Mouse (Mus musculus): ENCODE results near the gene Hadhb. TPM values are rescaled to one million over a fixed set of nuclear protein-coding genes. Genes with fewer than 3 reads are reported as not detected.

Hadhb gene
- polyA plus RNA-seq, 1 experiment from 2014 or later = 269 TPM

- Histone ChIP-seq H3K27me3 (replicated peaks) (no peaks in the 10 kb centered on the region), H3K9me3 (no peaks in the 10 kb centered on the region), H3K9ac (no peak overlapping the region), H3K36me3 (no peaks in the 10 kb centered on the region), H3K27ac (no peak overlapping the region), H3K4me1 (replicated peaks) (0 out of 2 replicates have a peak, but pooled peaks cover 4% of the 10 kb centered on the region), H3K4me2 (replicated peaks) (no peak overlapping the region), H3K4me3 (replicated peaks) (no peak overlapping the region)
- WGBS = 76% methylated on average over 6 of the region's 6 CpGs
- no peak for ATAC-seq
These were observed 4.6 kb downstream of the Hadhb start for GRCm38 (mm10) chr5:30159601-30160000.

- Histone ChIP-seq H3K4me3 (replicated peaks) (no peak overlapping the region), H3K4me2 (replicated peaks) (no peak overlapping the region), H3K4me1 (replicated peaks) (no peaks in the 10 kb centered on the region), H3K9ac (no peak overlapping the region), H3K27me3 (replicated peaks) (no peaks in the 10 kb centered on the region), H3K9me3 (no peaks in the 10 kb centered on the region), H3K27ac (peak overlapping the region; percentile 23; the same call in 1 of the 2 replicates), H3K36me3 (no peaks in the 10 kb centered on the region)
- 66% methylated on average over 1 of the region's 1 CpGs for WGBS
- ATAC-seq = peak; percentile 68
These were observed 6.8 kb downstream of the Hadhb start for GRCm38 (mm10) chr5:30161836-30162235.

- peak; percentile 53 for ATAC-seq
These were observed 7.3 kb downstream of the Hadhb start for GRCm38 (mm10) chr5:30162339-30162738.

GRCm38 (mm10) chr5:30165234-30165946 is 10.3 kb downstream of the Hadhb start:
- H3K9me3 ChIP-seq = no peaks in the 10 kb centered on the region
- H3K4me3 ChIP-seq (replicated peaks) = no peak overlapping the region
- H3K9ac ChIP-seq = no peak overlapping the region
- no peaks in the 10 kb centered on the region for H3K27me3 ChIP-seq (replicated peaks)
- no peaks in the 10 kb centered on the region for H3K36me3 ChIP-seq
- H3K4me1 ChIP-seq (replicated peaks) = no peaks in the 10 kb centered on the region
- H3K4me2 ChIP-seq (replicated peaks) = no peak overlapping the region
- H3K27ac ChIP-seq = no peak overlapping the region
- no peak for ATAC-seq
- 75% methylated on average over 5 of the region's 5 CpGs for WGBS

More at GRCm38 (mm10) chr5:30162339-30162738, 7.3 kb downstream of the Hadhb start:
- 58% methylated on average over 6 of the region's 6 CpGs for WGBS
- no peaks in the 10 kb centered on the region for H3K27me3 ChIP-seq (replicated peaks)
- no peak overlapping the region for H3K4me3 ChIP-seq (replicated peaks)
- H3K9ac ChIP-seq = no peak overlapping the region
- H3K4me1 ChIP-seq (replicated peaks) = no peaks in the 10 kb centered on the region
- H3K27ac ChIP-seq = 0 out of 2 replicates have a peak overlapping the region, but pooled peaks have one; percentile 17
- no peaks in the 10 kb centered on the region for H3K9me3 ChIP-seq
- H3K4me2 ChIP-seq (replicated peaks) = no peak overlapping the region
- H3K36me3 ChIP-seq = no peaks in the 10 kb centered on the region

- peak; percentile 77 for ATAC-seq
- H3K4me1 ChIP-seq (replicated peaks) = no peaks in the 10 kb centered on the region
- H3K9me3 ChIP-seq = no peaks in the 10 kb centered on the region
- peak overlapping the region; percentile 69 for H3K27ac ChIP-seq
- no peak overlapping the region for H3K9ac ChIP-seq
- 72% methylated on average over 5 of the region's 5 CpGs for WGBS
- H3K27me3 ChIP-seq (replicated peaks) = no peaks in the 10 kb centered on the region
- H3K4me3 ChIP-seq (replicated peaks) = no peak overlapping the region
- H3K36me3 ChIP-seq = peaks cover 9% of the 10 kb centered on the region
- no peak overlapping the region for H3K4me2 ChIP-seq (replicated peaks)
These were observed 15.4 kb downstream of the Hadhb start for GRCm38 (mm10) chr5:30170303-30170940.

GRCm38 (mm10) chr5:30172115-30172514 is 17.1 kb downstream of the Hadhb start:
- Histone ChIP-seq H3K27ac (no peak overlapping the region), H3K4me3 (replicated peaks) (no peak overlapping the region), H3K9ac (no peak overlapping the region), H3K4me2 (replicated peaks) (no peak overlapping the region), H3K36me3 (peaks cover 16% of the 10 kb centered on the region), H3K27me3 (replicated peaks) (no peaks in the 10 kb centered on the region), H3K9me3 (no peaks in the 10 kb centered on the region), H3K4me1 (replicated peaks) (no peaks in the 10 kb centered on the region)
- 0 out of 2 replicates have a peak, but pooled peaks have one; percentile 20 for ATAC-seq

- Histone ChIP-seq H3K4me2 (replicated peaks) (no peak overlapping the region), H3K36me3 (peaks cover 19% of the 10 kb centered on the region), H3K27ac (no peak overlapping the region), H3K4me3 (replicated peaks) (no peak overlapping the region), H3K4me1 (replicated peaks) (no peaks in the 10 kb centered on the region), H3K9ac (no peak overlapping the region), H3K9me3 (no peaks in the 10 kb centered on the region), H3K27me3 (replicated peaks) (no peaks in the 10 kb centered on the region)
- ATAC-seq = peak; percentile 59
- WGBS = 40% methylated on average over 20 of the region's 20 CpGs
These were observed 18.1 kb downstream of the Hadhb start for GRCm38 (mm10) chr5:30172931-30173692.

GRCm38 (mm10) chr5:30175811-30176210 is 20.8 kb downstream of the Hadhb start:
- Histone ChIP-seq H3K27ac (no peak overlapping the region), H3K27me3 (replicated peaks) (no peaks in the 10 kb centered on the region), H3K36me3 (peaks cover 28% of the 10 kb centered on the region), H3K9ac (no peak overlapping the region), H3K9me3 (no peaks in the 10 kb centered on the region), H3K4me2 (replicated peaks) (no peak overlapping the region), H3K4me1 (replicated peaks) (no peaks in the 10 kb centered on the region), H3K4me3 (replicated peaks) (no peak overlapping the region)
- no peak for ATAC-seq
- WGBS = 51% methylated on average over 4 of the region's 4 CpGs

GRCm38 (mm10) chr5:30187687-30188485 is 32.8 kb downstream of the Hadhb start:
- Histone ChIP-seq H3K4me2 (replicated peaks) (no peak overlapping the region), H3K9ac (no peak overlapping the region), H3K27me3 (replicated peaks) (no peaks in the 10 kb centered on the region), H3K36me3 (peaks cover 10% of the 10 kb centered on the region; the same call in 1 of the 2 replicates), H3K4me1 (replicated peaks) (no peaks in the 10 kb centered on the region), H3K9me3 (no peaks in the 10 kb centered on the region), H3K27ac (no peak overlapping the region), H3K4me3 (replicated peaks) (no peak overlapping the region)
- WGBS = 94% methylated on average over 12 of the region's 12 CpGs
- ATAC-seq = no peak

GRCm38 (mm10) chr5:30192452-30192851 is 37.4 kb downstream of the Hadhb start:
- ATAC-seq = no peak
- H3K9me3 ChIP-seq = no peaks in the 10 kb centered on the region
- H3K9ac ChIP-seq = no peak overlapping the region
- 80% methylated on average over 1 of the region's 1 CpGs for WGBS
- H3K27ac ChIP-seq = no peak overlapping the region
- no peaks in the 10 kb centered on the region for H3K36me3 ChIP-seq
- no peaks in the 10 kb centered on the region for H3K27me3 ChIP-seq (replicated peaks)
- no peak overlapping the region for H3K4me2 ChIP-seq (replicated peaks)
- H3K4me1 ChIP-seq (replicated peaks) = no peaks in the 10 kb centered on the region
- H3K4me3 ChIP-seq (replicated peaks) = no peak overlapping the region

- no peaks in the 10 kb centered on the region for H3K9me3 ChIP-seq
- no peak overlapping the region for H3K9ac ChIP-seq
- WGBS = 84% methylated on average over 5 of the region's 5 CpGs
- H3K4me3 ChIP-seq (replicated peaks) = no peak overlapping the region
- H3K27me3 ChIP-seq (replicated peaks) = no peaks in the 10 kb centered on the region
- H3K27ac ChIP-seq = no peak overlapping the region
- no peaks in the 10 kb centered on the region for H3K36me3 ChIP-seq
- no peak overlapping the region for H3K4me2 ChIP-seq (replicated peaks)
- no peaks in the 10 kb centered on the region; the same call in 1 of the 2 replicates for H3K4me1 ChIP-seq (replicated peaks)
- no peak for ATAC-seq
These were observed 40.3 kb downstream of the Hadhb start for GRCm38 (mm10) chr5:30195340-30195739.

All from intestine, embryonic 15.5 days (tissue).